Mouse (Mus musculus): ENCODE results near the gene Tmem156. TPM values are rescaled to one million over a fixed set of nuclear protein-coding genes. Genes with fewer than 3 reads are reported as not detected.
"Not testable (repeated sequence)": the region's sequence is repeated elsewhere in the genome, so short reads cannot be mapped to it uniquely, and the experiment has no call there.

Gene Tmem156
- 8.5 and 11.4 TPM in 2 replicates for polyA plus RNA-seq (2015; fragmentation: Nextera tagmentation; extraction: Ambion mirVana)

DNA sequence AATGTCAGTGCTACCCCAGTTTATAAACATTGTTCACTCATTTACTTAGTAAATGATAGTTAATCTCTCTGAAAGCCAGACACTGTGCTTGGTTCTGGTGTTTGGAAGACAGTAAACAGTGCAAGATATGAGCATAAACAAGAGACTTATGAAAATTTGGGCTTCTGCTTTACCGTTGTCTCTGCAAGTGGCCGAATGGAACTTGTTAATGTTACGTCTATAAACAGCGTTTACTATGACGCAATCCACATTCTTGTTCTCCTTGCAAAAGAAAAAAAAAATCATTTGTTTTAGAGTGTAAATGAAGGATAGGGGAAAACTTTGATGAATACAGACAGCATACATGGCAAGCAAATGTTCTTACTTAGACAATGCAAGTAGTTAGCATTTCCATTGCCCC is at the start of gene Tmem156:
Gene Tmem156 (minus strand): TSS at position 212 of the 400 bp plus-strand sequence.
- DNase-seq (ENCODE audit: low spot score): no peak

DNA sequence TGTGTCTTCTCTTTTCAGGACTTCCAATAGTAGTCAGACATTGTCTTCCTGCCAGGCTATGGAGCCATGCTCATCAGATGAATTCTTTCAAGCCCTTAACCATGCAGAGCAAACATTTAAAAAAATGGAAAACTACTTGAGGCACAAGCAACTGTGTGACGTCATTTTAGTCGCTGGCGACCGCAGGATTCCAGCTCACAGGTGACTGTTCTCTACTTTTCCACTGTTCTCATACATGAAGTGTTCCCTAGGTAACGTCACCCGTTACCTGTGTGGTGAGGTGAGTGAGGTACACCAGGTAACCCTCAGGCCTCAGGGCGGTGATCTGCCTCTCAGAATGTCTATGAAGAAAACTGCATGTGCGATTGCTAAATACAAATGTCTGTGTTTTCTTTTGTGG is 49.3 kb upstream of the Tmem156 start:
- DNase-seq (ENCODE audit: low spot score): no peak

DNA sequence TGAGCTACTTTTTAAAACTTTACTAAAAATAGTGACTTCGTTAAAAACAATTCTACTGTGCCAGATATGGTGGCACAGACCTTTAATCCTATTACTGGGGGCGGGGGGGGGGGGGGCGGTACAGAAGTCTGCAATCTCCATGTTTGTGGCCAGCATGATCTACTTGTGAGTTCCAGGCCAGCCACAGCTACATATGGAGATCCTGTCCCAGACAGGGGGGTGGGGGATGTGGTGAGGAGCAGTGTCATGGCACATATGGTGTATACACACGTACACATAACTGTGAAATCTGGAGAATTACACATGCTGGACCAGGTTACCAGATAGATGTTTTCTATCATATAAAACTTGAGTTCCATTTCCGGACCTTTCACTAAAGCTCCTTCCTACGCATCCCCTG is 45.1 kb upstream of the Tmem156 start:
- DNase-seq (ENCODE audit: low spot score): no peak

DNA sequence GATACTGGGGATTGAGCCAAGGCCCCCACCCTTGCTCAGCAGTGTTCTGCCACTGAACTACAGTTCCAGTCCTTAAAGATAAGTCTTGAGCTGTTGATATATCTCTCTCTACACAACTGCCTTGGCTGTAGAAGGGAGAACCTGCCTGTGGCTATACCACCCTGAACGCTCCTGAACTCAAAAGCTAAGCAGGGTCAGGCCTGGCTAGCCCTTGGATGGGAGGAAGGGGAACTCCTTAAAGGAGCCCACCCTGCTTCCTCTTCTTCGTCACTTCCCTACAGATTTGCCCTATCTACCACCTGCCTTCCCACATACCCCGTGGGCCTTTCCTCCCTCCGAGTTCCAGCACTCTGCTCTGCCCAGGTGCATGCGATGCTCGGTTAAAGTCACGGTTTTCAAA is 44.2 kb upstream of the Tmem156 start:
- DNase-seq (ENCODE audit: low spot score): no peak

DNA sequence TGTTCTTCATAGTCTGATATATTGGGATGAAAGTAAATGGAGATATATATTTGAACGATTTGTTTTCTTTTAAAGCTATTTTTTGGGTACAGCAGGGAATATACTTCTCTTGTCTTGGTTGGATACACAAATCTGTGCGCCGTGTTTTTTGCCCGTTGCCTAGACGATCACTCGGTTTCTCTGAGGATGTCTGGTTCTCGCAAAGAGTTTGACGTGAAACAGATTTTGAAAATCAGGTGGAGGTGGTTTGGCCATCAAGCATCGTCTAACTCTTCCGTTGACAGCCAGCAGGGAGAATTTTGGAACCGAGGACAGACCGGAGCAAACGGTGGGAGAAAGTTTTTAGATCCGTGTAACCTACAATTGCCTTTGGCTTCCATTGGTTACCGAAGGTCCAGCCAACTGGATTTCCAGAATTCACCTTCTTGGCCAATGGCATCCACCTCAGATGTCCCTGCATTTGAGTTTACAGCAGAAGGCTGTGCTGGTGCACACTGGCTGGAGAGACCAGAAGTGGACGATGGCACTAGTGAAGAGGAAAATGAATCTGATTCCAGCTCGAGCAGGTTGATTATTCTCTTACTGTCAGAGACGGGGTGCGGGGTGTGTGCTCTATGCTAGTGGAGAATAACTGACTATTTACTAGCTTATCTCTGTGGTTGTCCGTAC is 39.4 kb upstream of the Tmem156 start:
- DNase-seq (ENCODE audit: low spot score): no peak

- DNase-seq (ENCODE audit: low spot score): no peak
Observed at GRCm38 (mm10) chr5:65130528-65131210, 38.7 kb upstream of the Tmem156 start.

- no peak for DNase-seq (ENCODE audit: low spot score)
Observed at GRCm38 (mm10) chr5:65128481-65128880, 36.5 kb upstream of the Tmem156 start.

- no peak for DNase-seq (ENCODE audit: low spot score)
Observed at GRCm38 (mm10) chr5:65126137-65126536, 34.2 kb upstream of the Tmem156 start.

DNA sequence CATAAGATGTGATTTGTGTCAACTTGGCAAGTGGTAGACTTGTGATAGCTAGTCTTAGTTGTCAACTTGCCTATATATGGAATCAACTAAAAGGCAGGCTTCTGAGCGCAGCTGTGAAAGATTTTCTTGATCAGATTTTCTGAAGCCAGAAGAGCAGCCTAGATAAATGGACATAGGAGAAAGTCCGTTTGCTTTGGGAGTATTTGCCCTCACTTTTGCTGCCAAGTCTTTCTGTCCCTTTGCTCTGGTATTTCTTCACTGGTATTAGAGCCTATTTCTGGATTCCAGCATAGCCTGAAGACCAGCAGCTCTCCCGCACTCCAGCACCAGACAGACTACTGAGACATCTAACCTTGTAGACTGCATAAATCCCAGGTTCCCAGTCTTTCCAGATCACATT is 30.7 kb upstream of the Tmem156 start:
- DNase-seq (ENCODE audit: low spot score): no peak

DNA sequence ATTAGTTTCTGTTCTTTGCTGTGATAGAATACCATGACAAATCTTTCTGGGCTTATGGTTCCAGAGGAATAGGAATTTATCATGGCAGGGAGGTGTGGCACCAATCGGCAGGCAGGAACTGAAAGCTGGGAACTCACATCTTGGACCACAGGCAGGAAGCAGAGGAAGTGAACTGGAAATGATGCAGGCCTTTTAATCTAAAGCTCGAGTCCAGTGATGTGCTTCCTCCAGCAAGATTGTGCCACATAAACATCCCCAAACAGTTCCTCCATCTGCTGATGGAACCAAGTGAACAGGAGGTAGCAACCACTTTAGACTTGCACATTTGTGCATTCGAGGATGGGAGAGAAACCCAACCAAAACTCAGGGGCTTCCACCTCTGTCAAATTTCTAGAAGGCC is 28.0 kb upstream of the Tmem156 start:
- no peak for DNase-seq (ENCODE audit: low spot score)

DNA sequence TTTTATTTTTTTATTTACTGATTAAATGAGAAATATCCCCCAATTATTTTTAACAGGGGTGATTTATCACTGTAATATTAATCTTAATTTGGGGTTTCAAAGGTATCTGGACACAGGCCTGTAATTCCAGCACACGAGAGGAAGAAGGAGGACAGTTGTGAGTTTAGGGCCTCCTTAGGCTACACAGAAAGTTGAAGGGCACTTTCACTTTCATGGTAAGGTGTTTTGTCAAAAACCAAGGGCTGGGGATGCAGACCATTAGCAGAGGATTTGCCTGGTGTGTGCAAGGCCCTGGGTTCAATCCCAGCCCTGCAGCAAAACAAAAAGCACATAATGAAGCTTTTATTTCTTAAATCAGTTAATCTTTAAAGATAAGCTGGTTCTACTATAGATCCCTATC is 27.6 kb upstream of the Tmem156 start:
- DNase-seq (ENCODE audit: low spot score): no peak

- DNase-seq (ENCODE audit: low spot score): no peak
Observed at GRCm38 (mm10) chr5:65116789-65117188, 24.9 kb upstream of the Tmem156 start.

DNA sequence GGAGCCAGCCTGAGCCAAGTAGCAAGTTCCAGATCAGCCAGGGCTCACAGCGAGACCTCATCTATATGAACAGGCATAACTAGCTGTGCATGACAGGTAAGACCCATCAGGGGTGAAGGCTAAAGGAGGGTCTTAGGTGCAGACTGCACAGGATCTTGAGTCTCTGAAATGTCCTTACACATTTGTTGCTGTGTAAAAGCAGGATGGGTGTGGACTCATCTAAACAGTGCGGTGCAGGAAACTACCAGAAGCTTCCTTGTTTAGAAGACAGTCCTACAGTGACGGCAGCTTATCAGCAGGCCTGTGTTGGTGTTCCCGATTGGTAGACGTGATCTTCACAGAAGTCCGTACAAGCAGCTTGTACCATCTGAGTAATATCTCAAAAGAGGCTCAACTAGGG is 21.4 kb upstream of the Tmem156 start:
- no peak for DNase-seq (ENCODE audit: low spot score)

GRCm38 (mm10) chr5:65112225-65112624 is 20.3 kb upstream of the Tmem156 start:
- not testable (repeated sequence) for DNase-seq (ENCODE audit: low spot score)

DNA sequence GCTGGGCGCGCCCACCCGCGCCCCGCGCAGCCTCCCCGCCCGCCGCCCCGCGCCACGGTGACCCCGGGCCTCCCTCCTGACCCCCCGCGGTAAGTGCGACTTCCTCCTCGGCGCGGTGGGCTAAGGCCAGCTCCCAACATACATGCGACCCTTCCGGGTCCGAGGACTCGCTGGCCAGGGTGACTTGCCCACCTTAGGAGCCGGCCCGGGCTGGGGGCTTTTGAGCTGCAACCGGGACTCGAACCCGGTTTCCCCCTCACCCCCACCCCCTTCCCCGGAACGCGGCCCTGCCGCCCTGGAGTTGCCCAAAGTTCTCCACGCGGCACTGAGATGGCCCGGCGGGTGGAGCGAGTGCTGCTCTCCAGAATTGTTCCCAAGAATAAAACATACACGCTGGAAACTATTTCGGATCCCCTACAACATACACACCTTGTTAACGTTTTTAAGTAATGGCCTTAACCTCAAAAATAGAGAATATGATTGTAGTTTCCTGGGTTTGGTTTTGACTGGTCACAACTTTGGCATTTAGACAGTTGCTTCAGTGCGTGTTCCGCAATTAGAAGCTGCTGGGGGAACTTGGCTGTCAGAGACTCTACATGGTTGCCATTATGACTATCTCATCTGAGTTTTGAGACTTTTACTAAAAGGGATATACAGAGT is 16.0 kb upstream of the Tmem156 start:
- peak; percentile 29 for DNase-seq (ENCODE audit: low spot score)

DNA sequence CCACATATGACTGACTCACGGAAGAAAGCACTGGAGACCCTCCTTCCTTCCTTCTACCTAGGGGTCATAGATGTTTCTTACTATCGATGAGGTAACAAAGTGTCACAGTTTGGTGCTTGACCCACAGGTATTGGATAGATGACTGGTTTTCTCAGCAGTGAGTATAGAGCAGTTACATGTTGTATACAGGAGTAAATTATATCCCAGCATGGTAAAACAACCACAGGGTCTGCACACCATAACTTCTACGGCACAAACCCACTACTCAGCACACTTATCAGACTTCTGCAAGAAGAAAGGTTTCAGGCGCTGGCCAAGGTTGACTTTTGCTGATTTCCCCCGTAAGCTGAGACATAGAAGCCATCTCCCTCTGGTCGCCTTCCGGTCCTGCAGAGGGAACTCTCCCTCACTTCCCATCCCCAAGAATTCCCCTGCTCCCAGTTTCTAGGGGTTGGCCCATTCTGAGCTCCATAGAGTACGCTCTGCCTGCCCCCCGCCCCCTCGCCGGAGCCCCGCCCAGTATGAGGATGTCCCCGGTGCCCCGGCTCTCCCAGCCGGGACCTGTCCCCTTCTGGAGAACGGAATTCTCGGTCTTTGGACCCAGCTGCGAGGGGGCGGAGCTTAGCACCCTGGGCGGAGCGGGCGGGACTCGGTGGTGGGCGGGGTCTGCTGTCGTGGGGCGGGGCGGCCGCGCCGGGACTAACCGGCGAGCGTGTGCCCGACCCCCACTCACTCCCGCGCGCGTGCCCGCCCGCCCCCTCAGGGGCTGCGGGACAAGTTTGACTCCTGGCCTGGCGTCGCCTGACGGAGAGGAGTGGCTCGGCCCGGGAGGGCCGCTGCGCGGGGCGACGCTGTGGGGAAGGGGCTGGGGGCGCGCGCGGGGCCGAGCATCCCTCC is 15.2 kb upstream of the Tmem156 start, which contains the start of gene Klhl5:
Gene Klhl5 (plus strand): TSS at position 664 of the 897 bp plus-strand sequence.
- peak; percentile 85 for DNase-seq (ENCODE audit: low spot score)

- peak; percentile 22 for DNase-seq (ENCODE audit: low spot score)
Observed at GRCm38 (mm10) chr5:65102641-65103042, 10.7 kb upstream of the Tmem156 start.

GRCm38 (mm10) chr5:65102026-65102640 is 10.2 kb upstream of the Tmem156 start:
- no peak for DNase-seq (ENCODE audit: low spot score)

DNA sequence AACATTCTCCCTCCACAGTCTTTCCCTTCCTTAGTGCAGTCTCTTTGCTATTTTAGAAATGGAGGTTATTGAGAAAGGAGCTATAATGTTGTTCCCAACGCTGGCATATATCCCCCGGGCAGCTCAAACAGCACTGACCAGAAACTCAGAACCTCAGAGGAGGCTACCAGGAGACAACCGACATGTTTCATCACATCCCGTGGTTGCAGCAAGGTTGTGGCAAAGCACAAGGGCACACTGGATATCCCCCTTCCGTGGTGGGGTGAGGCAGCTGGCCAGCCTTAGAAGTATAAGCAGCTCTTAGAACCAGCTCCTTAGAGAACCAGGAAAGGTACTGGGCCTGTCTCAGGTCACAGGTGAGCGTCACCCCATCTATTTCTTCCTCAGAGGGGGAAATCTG is 9.7 kb upstream of the Tmem156 start:
- no peak for DNase-seq (ENCODE audit: low spot score)

- no peak for DNase-seq (ENCODE audit: low spot score)
Observed at GRCm38 (mm10) chr5:65101209-65101608, 9.3 kb upstream of the Tmem156 start.

GRCm38 (mm10) chr5:65100002-65100401 is 8.1 kb upstream of the Tmem156 start:
- DNase-seq (ENCODE audit: low spot score): no peak

Data from thymus, postnatal 0 days (tissue).